Comparison of ENCODE assay signal across 8 mouse cellular contexts in genomic region chrX:102933571-102934394, GRCm38 (mm10). TPM values are rescaled to one million over a fixed set of nuclear protein-coding genes. Genes with fewer than 3 reads are reported as not detected.
DNase-seq lines count a peak whose midpoint lies in the region; ATAC-seq and TF ChIP-seq lines count a peak whose summit lies in the region.

No protein-coding gene starts in this region.

- H3K79me3 ChIP-seq in C2C12 (ENCODE audit: low read depth) = no peaks in the 10 kb centered on the region

- TF ChIP-seq CTCF in C2C12 (IDR thresholded peaks at IDR 0.05; ENCODE audit: control insufficient read depth, insufficient read depth, insufficient read length) = peak; percentile 23

- H3ac ChIP-seq in C2C12 (ENCODE audit: control insufficient read depth, insufficient read length, low read depth) = no peak overlapping the region

- DNase-seq in adrenal gland, postnatal 14 days = peak; percentile 51
- peak; percentile 64 for DNase-seq in embryonic facial prominence, embryonic 11.5 days (ENCODE audit: low spot score)
- peak; percentile 56 to 64 for DNase-seq in heart, postnatal 14 days
- peak; percentile 49 for DNase-seq in layer of hippocampus, adult 9-11 months
- peak; percentile 61 for DNase-seq in right cerebral cortex, adult 18-20 months
- DNase-seq in c-Kit-positive CD71-positive TER-119-positive erythroid progenitor cells, embryonic 14.5 days (ENCODE audit: low spot score) = no peak

- no peaks in the 10 kb centered on the region for H3K9me3 ChIP-seq in embryonic facial prominence, embryonic 11.5 days (replicated peaks; ENCODE audit: control insufficient read depth, low read length)
- H3K9me3 ChIP-seq in lung, embryonic 16.5 days (ENCODE audit: control insufficient read depth, low read length) = no peaks in the 10 kb centered on the region

- no peaks in the 10 kb centered on the region for H3K27me3 ChIP-seq in C2C12 (ENCODE audit: control insufficient read depth, insufficient read depth, insufficient read length)
- H3K27me3 ChIP-seq in embryonic facial prominence, embryonic 11.5 days (ENCODE audit: control insufficient read depth, insufficient read depth, low read length) = 0 out of 2 replicates have a peak, but pooled peaks cover 2% of the 10 kb centered on the region
- H3K27me3 ChIP-seq in lung, embryonic 16.5 days (ENCODE audit: control insufficient read depth, insufficient read depth, low read depth, low read length) = no peaks in the 10 kb centered on the region; the same call in 1 of the 2 replicates

- peak overlapping the region; percentile 65 for H3K9ac ChIP-seq in embryonic facial prominence, embryonic 11.5 days (replicated peaks; ENCODE audit: low read length)
- peak overlapping the region; percentile 58 for H3K9ac ChIP-seq in lung, embryonic 16.5 days (ENCODE audit: low read length)

- 0 out of 2 replicates have a peak, but pooled peaks have one; percentile 3 for ATAC-seq in embryonic facial prominence, embryonic 11.5 days (replicated peaks; ENCODE audit: insufficient number of reproducible peaks, low FRiP score, low TSS enrichment, low read depth)
- ATAC-seq in lung, embryonic 16.5 days (ENCODE audit: low read depth) = peak; percentile 66

- 18% methylated on average over 34 of the region's 68 CpGs for WGBS in embryonic facial prominence, embryonic 11.5 days
- WGBS in lung, embryonic 16.5 days = 22% methylated on average over 58 of the region's 68 CpGs

- H3K4me3 ChIP-seq in C2C12 (ENCODE audit: insufficient read depth, poor library complexity, severe bottlenecking) = no peak overlapping the region
- H3K4me3 ChIP-seq in embryonic facial prominence, embryonic 11.5 days (ENCODE audit: low read depth, low read length) = peak overlapping the region; percentile 51
- H3K4me3 ChIP-seq in lung, embryonic 16.5 days (ENCODE audit: low read length) = peak overlapping the region; percentile 53

- no peaks in the 10 kb centered on the region for H3K4me1 ChIP-seq in embryonic facial prominence, embryonic 11.5 days (ENCODE audit: control insufficient read depth, insufficient read depth, low read length)
- H3K4me1 ChIP-seq in lung, embryonic 16.5 days (replicated peaks; ENCODE audit: control insufficient read depth, insufficient read depth, low read length) = no peaks in the 10 kb centered on the region

- intact Hi-C loops in heart, postnatal 14 days (cut with DNase I) = no loop called here

- H3K79me2 ChIP-seq in C2C12 (ENCODE audit: control insufficient read depth, insufficient read depth) = no peaks in the 10 kb centered on the region

- H3K36me3 ChIP-seq in C2C12 (ENCODE audit: control insufficient read depth, insufficient read depth) = no peaks in the 10 kb centered on the region
- H3K36me3 ChIP-seq in embryonic facial prominence, embryonic 11.5 days (replicated peaks; ENCODE audit: control insufficient read depth, insufficient read depth, low read depth, low read length) = no peaks in the 10 kb centered on the region
- no peaks in the 10 kb centered on the region for H3K36me3 ChIP-seq in lung, embryonic 16.5 days (ENCODE audit: control insufficient read depth, insufficient read depth, low read length)

- H3K27ac ChIP-seq in embryonic facial prominence, embryonic 11.5 days (replicated peaks; ENCODE audit: low read depth, low read length) = no peak overlapping the region
- no peak overlapping the region for H3K27ac ChIP-seq in lung, embryonic 16.5 days (ENCODE audit: low read length)

- H3K4me2 ChIP-seq in embryonic facial prominence, embryonic 11.5 days (ENCODE audit: low read depth, low read length) = peak overlapping the region; percentile 71
- H3K4me2 ChIP-seq in lung, embryonic 16.5 days (ENCODE audit: low read depth, low read length) = peak overlapping the region; percentile 64

TF ChIP-seq in C2C12, 6 proteins besides CTCF, POLR2A, EP300 and RAD21:
- TF ChIP-seq MAX (IDR thresholded peaks at IDR 0.05) = no peak
- no peak for TF ChIP-seq FOSL1 (IDR thresholded peaks at IDR 0.05; ENCODE audit: insufficient read depth, low read length, poor library complexity, severe bottlenecking)
- no peak for TF ChIP-seq MYOG (IDR thresholded peaks at IDR 0.05; ENCODE audit: control insufficient read depth, extremely low read depth, insufficient read length)
- TF ChIP-seq CEBPB (IDR thresholded peaks at IDR 0.05; ENCODE audit: low read depth) = no peak
- no peak for TF ChIP-seq USF1 (IDR thresholded peaks at IDR 0.05; ENCODE audit: low read depth)

RNA-seq across cellular contexts. Expression of gene 1700018G05Rik, which starts 5.6 kb away (rescaled TPM):
- polyA plus RNA-seq in C2C12 (2012; fragmentation: generic; extraction: Trizol) = not detected
- total RNA-seq in adrenal gland, postnatal 14 days (2021) = not detected in 2 replicates
- not detected in 2 replicates for polyA plus RNA-seq in embryonic facial prominence, embryonic 11.5 days (2014; fragmentation: Nextera tagmentation; extraction: Ambion mirVana)
- total RNA-seq in heart, postnatal 14 days (2021) = not detected
- not detected in 2 replicates for polyA plus RNA-seq in lung, embryonic 16.5 days (2015; fragmentation: Nextera tagmentation; extraction: Ambion mirVana)

RNA-seq across cellular contexts. Expression of gene 1700011M02Rik, which starts 25.1 kb away (rescaled TPM):
- not detected for polyA plus RNA-seq in C2C12 (2012; fragmentation: generic; extraction: Trizol)
- not detected in 2 replicates for total RNA-seq in adrenal gland, postnatal 14 days (2021)
- not detected in 2 replicates for polyA plus RNA-seq in embryonic facial prominence, embryonic 11.5 days (2014; fragmentation: Nextera tagmentation; extraction: Ambion mirVana)
- not detected for total RNA-seq in heart, postnatal 14 days (2021)
- polyA plus RNA-seq in lung, embryonic 16.5 days (2015; fragmentation: Nextera tagmentation; extraction: Ambion mirVana) = not detected in 2 replicates

RNA-seq across cellular contexts. Expression of gene Dmrtc1a, which starts 25.3 kb away (rescaled TPM):
- polyA plus RNA-seq in C2C12 (2012; fragmentation: generic; extraction: Trizol) = not detected
- 0.33 TPM in 1 of 2 replicates, not detected in the other for total RNA-seq in adrenal gland, postnatal 14 days (2021)
- 0.68 and 1.1 TPM in 2 replicates for polyA plus RNA-seq in embryonic facial prominence, embryonic 11.5 days (2014; fragmentation: Nextera tagmentation; extraction: Ambion mirVana)
- total RNA-seq in heart, postnatal 14 days (2021) = not detected
- polyA plus RNA-seq in lung, embryonic 16.5 days (2015; fragmentation: Nextera tagmentation; extraction: Ambion mirVana) = 0.59 and 0.87 TPM in 2 replicates
